Mouse (Mus musculus): ENCODE results near the gene Paip2b.

DNA sequence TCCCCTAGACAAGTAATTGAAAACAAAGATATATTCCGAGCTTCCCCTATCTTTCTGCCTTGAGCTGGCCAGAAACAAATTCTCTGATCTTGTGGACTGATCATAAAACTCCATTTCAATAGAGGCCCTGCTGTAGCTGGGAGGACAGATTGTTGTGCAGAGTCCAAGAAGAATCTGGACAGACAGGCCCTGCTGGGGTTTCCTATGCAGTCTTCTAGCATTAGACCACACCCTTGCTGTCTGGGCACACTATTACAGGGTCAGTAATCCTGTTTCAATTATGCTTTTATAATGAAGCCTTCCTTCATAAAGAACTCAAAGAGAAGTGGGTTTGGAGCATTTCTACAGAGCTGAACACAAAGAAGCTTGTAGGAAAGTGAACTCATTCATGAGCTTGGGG lies 12.5 kb downstream of the Paip2b start:
- TF ChIP-seq CTCF (conservative IDR thresholded peaks at IDR 0.05; ENCODE audit: low read length) (no peak), NANOG (IDR thresholded peaks at IDR 0.05; ENCODE audit: borderline replicate concordance, low read length) (no peak), POU5F1 (IDR thresholded peaks at IDR 0.05; ENCODE audit: borderline replicate concordance, low read length) (no peak)

All from E14TG2a.4 (cell line).